Mouse (Mus musculus) right cerebral cortex, postnatal 14 days (tissue): ENCODE measurements at regions not wholly inside any gene's neighbourhood (a gene's known extent, or its start where the extent isn't known, plus 50 kb on each side); places are given as distances from the start of the nearest gene placed in this dataset.

Experiments used
- DNase-seq: peaks from one replicate; pipeline ENCODE4 v3.0.0; 2022

- DNase-seq, result peak; percentile 4
Measured at GRCm38 (mm10) chrX:14505102-14505501, 294.2 kb downstream of the H2al1n start.
